Mouse (Mus musculus) CD4-positive, CD25-positive, alpha-beta regulatory T cell, adult 2 months (primary cell): Measurements from ENCODE around the gene Gm37419.

Source experiments
- DNase-seq: peaks from one replicate; pipeline ENCODE4 v3.0.0-alpha.2; 2012; ENCODE audit warnings: low read depth, low spot score

The Gm37419 gene

GRCm38 (mm10) chr16:23988466-23989208 is at the start of gene Gm37419, which contains the start of gene Bcl6:
Gm37419 (plus strand) TSS chr16:23988482.
Bcl6 (minus strand) TSS chr16:23988852.
- peak; percentile 93 for DNase-seq

- DNase-seq = no peak
These were observed 43.5 kb upstream of the Gm37419 start for GRCm38 (mm10) chr16:23944801-23945200.

GRCm38 (mm10) chr16:23947654-23948053 is 40.6 kb upstream of the Gm37419 start:
- no peak for DNase-seq

- DNase-seq = no peak
These were observed 36.1 kb upstream of the Gm37419 start for GRCm38 (mm10) chr16:23952101-23952727.

GRCm38 (mm10) chr16:23953189-23953958 is 34.9 kb upstream of the Gm37419 start:
- peak; percentile 72 for DNase-seq

- no peak for DNase-seq
These were observed 34.4 kb upstream of the Gm37419 start for GRCm38 (mm10) chr16:23953959-23954260.

GRCm38 (mm10) chr16:23958938-23959337 is 29.3 kb upstream of the Gm37419 start:
- DNase-seq = no peak

GRCm38 (mm10) chr16:23962401-23962800 is 25.9 kb upstream of the Gm37419 start:
- DNase-seq = peak; percentile 78

GRCm38 (mm10) chr16:23963896-23964668 is 24.2 kb upstream of the Gm37419 start:
- DNase-seq = no peak

GRCm38 (mm10) chr16:23964706-23965367 is 23.4 kb upstream of the Gm37419 start:
- DNase-seq = no peak

- no peak for DNase-seq
These were observed 22.2 kb upstream of the Gm37419 start for GRCm38 (mm10) chr16:23966066-23966465.

- DNase-seq = peak; percentile 60
These were observed 21.0 kb upstream of the Gm37419 start for GRCm38 (mm10) chr16:23967301-23967700.

- DNase-seq = no peak
These were observed 19.4 kb upstream of the Gm37419 start for GRCm38 (mm10) chr16:23968888-23969287.

- DNase-seq = no peak
These were observed 18.4 kb upstream of the Gm37419 start for GRCm38 (mm10) chr16:23969919-23970318.

GRCm38 (mm10) chr16:23972126-23972740 is 16.0 kb upstream of the Gm37419 start:
- no peak for DNase-seq

- no peak for DNase-seq
These were observed 15.4 kb upstream of the Gm37419 start for GRCm38 (mm10) chr16:23972901-23973300.

- no peak for DNase-seq
These were observed 14.5 kb upstream of the Gm37419 start for GRCm38 (mm10) chr16:23973635-23974367.

- no peak for DNase-seq
These were observed 12.1 kb upstream of the Gm37419 start for GRCm38 (mm10) chr16:23976196-23976595.

GRCm38 (mm10) chr16:23977732-23978131 is 10.6 kb upstream of the Gm37419 start:
- no peak for DNase-seq

- no peak for DNase-seq
These were observed 9.8 kb upstream of the Gm37419 start for GRCm38 (mm10) chr16:23978495-23978894.
